Mouse (Mus musculus) adrenal gland, adult (tissue): ENCODE data around the gene Rnaset2a.
A peak's percentile ranks its signal among the peaks of the same experiment; 100 is the strongest.
"Not testable (repeated sequence)": the region's sequence is repeated elsewhere in the genome, so short reads cannot be mapped to it uniquely, and the experiment has no call there.

Experiments used
- DNase-seq, 2 experiments: peaks; one replicate each; pipeline ENCODE4 v3.0.0; 2022 to 2023; ENCODE audit warnings: low spot score in 1 of 2; ENCODE audit not compliant: inconsistent age in 2 of 2

Gene Rnaset2a

DNA sequence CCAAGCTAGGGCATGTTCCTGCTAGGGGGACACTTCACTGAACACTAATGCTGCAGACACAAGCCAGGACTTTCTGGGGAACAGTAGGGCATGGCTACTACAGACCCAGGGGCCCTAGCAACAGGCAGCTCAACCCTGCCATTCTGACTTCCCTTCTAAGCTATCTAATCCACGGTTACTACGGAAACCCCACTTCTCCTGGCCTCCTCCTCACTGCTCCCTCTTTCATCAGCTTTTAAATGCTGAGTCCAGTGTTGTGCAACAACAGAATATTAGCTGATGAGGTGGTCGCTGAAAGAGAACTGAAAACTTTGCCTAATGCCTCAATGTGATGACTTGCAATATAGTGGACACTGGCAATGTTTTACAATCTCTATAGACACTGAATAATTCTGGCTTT, 7.7 kb downstream of the Rnaset2a start:
- DNase-seq, result not testable (repeated sequence)

DNA sequence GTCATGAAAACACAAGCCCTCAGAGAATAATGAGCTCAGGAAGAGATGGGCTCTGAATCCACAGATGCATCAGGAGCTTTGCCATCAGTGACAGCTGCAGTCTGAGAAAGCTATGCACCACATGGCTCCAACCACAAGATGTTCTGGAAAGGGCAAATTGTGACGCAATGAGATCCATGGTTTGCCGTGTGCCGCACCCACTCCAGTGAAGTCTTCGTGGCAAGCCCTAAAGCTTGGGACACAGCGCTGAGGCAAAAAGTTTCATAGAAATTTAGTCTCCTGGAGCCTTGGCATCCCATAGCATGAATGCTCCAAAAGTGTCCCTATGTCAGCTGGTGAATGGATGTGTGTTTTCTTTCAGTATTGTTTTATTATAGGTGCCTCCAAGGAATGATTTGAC, 9.8 kb downstream of the Rnaset2a start:
- peak in 1 of 2 experiments; percentile 20 for DNase-seq

DNA sequence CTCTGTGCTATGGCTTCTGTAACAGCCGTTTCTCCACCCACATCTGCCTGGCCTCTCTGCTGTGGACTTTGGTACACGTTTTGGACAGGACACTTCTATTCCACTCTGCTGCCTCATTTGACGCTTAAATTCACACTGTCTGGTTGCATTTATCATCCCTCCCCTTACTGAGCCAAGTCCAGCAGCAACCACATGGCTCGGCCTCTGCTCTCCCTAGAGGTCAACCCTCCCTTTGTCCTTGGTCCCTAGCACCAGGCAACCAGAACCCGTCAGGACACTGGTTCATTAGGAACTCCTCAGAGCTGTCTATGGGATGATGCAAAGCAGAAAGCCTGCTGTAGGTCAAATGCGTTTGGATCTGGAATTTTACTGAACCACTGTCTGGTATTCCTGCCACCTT, 17.0 kb downstream of the Rnaset2a start:
- not testable (repeated sequence) for DNase-seq

DNA sequence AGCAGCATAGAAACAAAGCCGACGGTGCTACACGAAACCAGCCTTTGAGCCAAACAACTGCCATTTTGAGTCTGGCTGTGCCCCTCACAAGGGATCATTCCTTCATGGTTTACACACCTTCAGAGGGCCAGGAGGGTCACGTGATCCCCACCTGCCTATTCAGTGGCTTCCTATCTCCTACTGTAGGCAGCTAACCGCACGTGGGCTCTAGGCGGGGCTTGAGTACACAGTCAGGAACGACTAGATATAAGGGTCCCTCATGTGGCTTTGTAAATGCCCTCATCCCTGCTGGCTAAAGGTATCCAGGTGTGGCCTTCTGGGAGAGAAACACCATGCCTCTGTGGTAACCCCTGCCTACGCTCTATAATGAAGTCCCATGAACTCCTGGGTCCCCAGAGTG, 18.3 kb downstream of the Rnaset2a start:
- DNase-seq, result peak in 1 of 2 experiments; percentile 29

DNA sequence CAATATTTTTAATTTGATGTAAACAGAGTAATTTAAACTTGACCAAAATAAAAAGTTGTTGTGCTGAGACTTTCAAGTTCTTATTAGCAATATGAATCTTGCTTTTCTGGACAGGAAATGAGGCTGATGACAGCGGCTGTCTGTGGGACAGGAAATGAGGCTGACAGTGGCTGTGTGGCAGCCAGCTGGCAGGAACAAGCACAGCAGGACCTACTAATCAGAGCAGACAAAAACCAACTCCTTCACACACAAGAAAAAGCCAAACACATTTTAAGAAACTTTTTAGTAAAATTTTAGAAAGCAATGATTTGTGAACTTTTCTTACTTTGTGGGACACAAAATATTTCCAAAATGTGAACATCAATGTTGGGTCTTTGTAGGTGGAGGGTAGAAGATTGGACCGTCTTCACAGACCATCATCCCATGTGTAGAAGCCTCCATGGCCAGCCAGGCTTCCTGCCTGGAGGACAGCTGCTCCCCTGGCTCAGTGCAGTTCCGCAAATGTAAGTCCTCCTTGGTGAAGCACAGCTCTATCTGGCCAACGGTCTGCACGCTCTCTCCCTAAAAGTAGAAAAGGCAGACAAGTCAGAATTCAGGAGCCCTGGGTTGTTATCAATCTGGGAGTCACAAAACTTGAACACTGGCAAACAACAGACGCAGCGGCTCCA, 19.4 kb downstream of the Rnaset2a start:
- DNase-seq, result peak in 1 of 2 experiments; percentile 15

DNA sequence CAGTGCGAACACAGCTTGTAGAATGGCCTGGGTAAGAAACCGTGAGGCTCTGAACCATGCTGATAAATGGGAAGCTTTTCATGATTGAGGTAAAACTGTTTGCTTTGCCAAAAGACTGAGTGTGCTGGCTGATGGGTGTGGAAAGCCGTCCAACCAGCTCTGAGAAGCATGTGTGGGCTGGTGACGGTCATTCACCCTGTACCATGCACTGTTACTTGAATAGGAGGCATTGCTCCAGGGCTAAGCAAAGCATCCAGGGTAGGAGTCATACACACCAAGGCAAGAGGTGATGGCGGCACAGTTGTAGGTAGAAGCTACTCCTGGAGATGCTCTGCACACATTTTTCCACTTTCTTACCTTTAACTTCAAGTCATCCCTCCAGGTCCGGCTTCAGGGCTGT, 23.3 kb downstream of the Rnaset2a start:
- not testable (repeated sequence) for DNase-seq

DNA sequence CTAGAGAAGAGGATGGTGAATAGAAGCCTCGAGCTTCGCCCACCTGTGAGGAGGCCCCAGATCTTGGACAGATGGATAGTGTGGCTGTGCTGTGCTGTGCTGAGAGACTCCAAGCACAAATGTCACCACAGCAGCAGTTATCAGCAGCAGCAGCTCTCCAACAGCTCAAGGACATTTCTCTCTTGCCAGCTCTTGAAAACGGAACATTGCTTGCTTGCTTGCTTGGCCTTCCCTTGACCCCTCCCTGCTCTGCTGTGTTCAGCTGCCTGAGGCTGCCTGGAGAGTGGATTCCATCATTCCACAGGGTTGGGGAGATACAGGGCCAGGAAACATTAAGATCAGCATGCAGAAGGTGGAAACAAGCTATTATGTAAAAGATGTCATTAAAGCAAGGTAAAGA, 24.9 kb downstream of the Rnaset2a start:
- not testable (repeated sequence) for DNase-seq

DNA sequence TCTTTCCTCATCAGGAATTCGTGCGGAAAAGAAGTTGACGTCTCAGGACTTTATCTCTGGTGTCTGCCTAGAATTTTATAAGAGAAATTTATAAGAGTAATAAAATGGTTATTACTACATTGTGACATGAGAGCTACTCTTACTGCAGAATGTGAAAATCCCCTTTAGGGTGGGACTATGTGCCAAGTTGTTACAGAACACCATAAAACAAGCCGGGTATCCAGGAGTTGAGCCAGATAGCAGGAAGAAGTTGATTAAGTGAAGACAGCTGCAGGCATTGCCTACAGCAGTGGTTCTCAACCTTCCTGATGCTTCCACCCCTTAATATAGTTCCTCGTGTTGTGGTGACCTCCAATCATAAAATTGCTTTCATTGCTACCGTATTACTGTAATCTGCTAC, 31.0 kb downstream of the Rnaset2a start:
- not testable (repeated sequence) for DNase-seq

DNA sequence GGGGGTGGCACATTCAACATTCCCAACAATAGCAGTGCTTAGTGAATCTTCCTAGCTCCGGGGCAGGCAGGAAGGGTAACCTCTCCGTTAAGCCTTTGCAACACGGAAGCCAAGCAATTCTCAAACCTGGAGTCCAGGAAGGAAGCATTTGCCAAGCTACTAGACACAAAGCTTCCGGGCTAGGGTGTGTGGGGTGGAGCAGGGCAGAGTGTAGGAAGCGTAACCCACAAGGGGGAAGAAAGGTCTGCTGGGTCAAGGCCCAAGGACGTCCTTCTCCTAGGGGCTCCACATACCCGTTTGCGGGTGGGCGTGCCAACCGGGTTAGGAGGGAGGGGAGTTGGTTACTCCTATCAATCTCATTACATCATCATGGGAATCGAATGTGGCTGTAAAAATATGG, 31.5 kb downstream of the Rnaset2a start:
- DNase-seq, result peak in 1 of 2 experiments; percentile 68

DNA sequence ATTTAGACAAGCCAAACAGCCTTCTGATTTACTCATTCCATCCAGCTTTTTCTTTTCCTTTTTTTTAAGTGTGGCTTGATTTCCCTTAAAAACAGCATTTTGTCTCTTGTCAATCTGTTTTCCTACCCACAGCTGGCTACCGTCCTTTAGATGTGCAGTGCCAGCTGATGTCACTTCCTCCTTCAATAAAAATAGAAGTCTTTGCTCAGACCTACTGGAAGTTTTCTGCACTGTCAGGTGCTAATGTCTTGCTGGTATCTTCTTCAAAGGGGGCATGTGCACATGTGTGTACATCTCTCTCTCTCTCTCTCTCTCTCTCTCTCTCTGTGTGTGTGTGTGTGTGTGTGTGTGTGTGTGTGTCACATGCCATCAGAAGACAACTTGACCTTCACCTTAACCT, 35.7 kb downstream of the Rnaset2a start:
- DNase-seq, result not testable (repeated sequence)

DNA sequence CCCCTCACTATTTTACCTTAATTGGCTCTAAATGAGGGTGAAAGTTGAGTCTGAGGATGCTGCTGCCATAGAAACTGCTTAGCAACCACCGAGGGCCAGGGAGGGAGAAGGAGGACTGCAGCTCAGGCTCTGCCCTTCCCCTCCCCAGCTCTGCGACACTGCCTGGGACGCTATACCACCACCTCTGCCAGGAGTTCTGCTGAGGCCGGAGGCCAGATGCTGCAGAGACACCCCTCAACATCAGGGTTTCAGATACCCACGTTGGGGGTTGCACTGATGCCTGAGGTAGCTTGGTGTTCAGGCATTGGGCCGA, 46.6 kb downstream of the Rnaset2a start:
- DNase-seq, result not testable (repeated sequence)

DNA sequence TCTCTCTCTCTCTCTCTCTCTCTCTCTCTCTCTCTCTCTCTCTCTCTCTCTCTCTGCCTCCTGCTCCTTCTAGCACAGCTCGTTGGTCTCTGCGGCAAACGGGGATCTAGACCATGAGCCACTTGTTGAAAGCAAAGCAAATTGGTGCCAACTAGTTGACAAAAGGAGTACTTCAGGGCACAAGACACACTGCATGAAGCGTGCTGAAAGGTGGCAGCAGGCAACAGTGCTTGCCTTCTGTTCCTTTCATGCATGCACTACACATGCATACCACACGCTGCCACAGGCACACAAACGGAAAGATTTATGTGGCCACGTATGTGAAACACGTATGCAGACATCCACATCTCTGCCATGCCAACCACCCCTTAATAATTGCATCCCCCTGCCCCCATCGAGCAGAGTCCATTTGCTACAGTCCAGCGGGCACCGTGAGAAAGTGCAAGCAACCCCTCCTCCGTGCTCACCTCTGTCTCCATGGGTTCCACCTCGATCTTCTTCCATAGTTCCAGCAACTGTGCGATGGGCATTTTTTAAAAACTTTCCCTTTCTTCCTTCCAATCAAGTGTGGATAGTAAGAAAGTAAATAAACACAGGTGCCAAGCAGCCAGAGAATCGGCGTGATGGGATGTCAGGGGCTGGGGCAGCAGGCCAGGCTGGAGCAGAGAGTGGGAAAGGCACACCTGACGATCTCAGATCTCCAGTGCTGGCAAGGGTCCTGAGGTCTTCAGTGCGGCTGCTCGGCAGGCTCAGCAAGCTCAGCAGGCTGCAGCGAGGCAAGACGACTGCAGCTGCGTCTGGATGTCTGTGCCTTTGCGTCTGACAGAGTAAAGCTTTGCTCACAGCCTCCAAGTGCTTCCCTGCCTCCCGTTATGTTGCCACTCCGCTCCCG, 47.2 kb downstream of the Rnaset2a start:
- DNase-seq, result not testable (repeated sequence)

DNA sequence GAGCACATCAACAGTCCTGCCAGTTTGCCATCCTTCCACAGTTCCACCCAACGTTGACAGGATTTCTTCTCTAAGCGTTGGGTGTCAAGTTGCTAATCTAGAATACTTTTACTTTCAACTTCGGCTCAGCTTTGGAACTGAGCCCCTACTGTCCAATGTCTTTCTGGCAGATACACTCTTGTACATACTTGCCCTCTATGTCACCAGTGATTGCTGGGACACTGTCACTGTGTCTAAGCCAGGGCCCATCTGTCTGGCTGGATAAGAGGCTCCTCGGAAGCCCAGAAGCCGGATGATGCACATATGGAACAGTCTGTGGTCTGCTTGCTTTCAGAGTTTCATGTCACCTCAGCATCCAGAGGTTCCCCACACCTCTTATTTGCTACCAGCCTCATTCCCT, 51.7 kb downstream of the Rnaset2a start:
- DNase-seq, result not testable (repeated sequence)

DNA sequence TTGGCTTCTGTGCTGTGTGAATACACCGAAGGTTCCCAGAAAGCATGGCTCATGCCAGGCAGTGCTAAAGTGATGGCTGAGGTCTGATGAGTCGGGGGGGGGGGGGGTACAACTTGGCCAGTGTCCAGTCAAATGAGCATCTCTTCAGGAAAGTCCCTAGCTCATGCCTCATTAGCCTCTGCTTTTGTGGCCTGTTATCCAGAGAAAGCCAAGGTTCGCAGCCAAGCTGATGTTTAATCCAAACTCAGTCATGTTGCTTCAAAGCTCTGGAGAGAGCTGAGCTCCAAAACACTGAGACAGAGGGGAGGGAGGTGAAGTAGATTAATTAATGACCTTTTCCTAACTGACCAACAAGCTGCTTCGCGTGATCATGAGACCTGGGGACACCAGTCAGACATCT, 52.2 kb downstream of the Rnaset2a start:
- not testable (repeated sequence) for DNase-seq

DNA sequence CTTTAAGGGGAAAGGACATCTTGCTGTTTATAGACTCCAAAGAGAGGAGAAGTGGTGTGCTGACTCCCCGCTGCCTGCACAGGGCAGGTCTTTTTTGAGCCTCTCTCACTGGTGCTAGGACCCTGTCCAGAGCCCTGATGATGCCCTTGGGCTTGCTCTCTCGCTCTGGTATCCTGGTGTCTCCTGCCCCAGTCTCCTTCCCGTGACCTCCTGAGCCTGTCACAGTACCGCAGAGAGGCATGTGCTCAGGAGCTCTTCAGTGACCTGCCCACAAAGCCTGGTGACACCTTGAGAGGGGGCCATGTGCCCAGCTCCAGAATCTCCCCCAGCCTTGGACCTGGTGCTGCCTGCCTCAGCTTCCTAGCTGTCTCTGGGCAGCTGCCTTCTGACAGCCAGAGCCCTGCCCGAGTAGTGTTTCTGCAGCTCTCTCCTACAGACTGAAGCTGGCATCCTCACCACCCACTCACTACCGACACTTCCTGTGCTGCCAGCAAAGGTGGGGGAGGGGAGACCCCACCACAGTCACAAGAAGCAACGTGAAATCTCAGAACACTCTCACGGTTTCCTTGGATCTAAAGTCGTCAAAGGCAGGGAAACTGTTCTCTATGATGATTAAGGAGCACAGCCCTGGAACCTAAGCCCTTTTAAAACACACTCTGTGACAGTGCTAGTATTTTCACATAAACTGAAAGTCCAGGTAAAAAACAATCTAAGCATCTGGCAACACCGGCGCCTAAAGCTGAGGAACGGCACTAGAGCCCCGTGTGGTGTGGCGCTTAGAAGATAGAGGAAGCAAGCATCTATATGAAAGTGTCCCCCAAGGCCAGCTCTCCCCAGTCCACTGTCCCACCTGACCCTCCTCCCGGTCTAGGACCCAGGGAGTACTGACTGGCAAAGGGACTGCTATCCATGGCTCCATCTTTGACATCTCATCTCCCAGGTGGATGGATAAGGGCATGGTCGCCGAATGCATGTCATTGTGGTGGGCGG, 55.1 kb downstream of the Rnaset2a start:
- not testable (repeated sequence) for DNase-seq

DNA sequence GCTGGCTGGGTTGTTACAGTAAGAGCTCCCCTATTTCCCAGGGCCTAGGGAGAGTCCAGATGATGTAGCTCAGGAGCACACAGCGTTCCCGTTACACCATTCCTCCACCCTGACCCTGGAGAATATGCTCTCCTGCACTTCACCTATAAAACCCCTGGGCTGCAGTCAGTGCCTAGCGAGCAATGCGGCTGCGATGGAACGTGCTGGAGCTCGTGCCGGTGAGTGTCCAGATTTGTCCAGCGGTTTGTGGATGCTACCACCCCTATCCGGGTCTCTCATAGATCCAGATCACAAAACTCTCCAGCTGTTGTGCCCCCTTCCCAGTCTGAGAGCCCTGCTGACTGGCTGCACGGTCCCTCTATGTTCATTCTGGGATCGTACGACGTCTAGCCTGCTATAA, 56.6 kb downstream of the Rnaset2a start:
- not testable (repeated sequence) for DNase-seq

DNA sequence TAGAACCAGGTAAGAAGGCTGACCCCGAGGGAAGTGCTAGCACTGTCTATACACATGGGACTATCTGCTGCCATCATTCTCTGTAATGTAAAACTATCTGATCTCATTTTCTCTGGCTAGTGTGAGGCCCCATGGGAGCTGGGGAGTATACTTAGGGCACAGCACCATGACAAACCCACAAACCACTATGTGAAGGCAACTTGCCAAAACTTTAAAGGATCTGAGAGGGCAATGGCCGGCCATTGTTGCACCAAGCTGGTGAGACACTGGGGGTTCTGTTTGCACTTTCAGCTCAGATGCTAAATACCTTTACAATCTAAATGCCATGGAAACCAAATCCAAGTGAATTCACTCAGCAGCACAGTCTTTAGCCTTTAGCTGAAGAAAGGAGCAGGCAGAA, 78.0 kb downstream of the Rnaset2a start:
- not testable (repeated sequence) for DNase-seq
